Mouse (Mus musculus) stomach, embryonic 14.5 days (tissue): ENCODE measurements around the gene Anapc2. TPM values are rescaled to one million over a fixed set of nuclear protein-coding genes. Genes with fewer than 3 reads are reported as not detected.

Experiments
- ATAC-seq: fragments of 200-750 bp; cut with Nextera tagmentation; 2 replicates; pipeline ENCODE4 v1.8.0; 2017; ENCODE audit warnings: low read depth, moderate TSS enrichment; ENCODE audit not compliant: insufficient number of reproducible peaks, insufficient read depth, low FRiP score
- H3K27ac ChIP-seq: fragments of 300-500 bp; sonication (generic); 2 replicates; pipeline ENCODE4 v1.5.1; 2014; ENCODE audit warnings: mild to moderate bottlenecking, low read length, moderate library complexity, mixed read lengths
- H3K27me3 ChIP-seq: fragments of 300-500 bp; sonication (generic); 2 replicates; pipeline ENCODE4 v1.6.1; 2014; ENCODE audit warnings: low read length, control low read depth, mixed read lengths; ENCODE audit not compliant: control insufficient read depth, insufficient read depth
- H3K36me3 ChIP-seq: fragments of 300-500 bp; sonication (generic); 2 replicates; pipeline ENCODE4 v1.6.1; 2014; ENCODE audit warnings: mild to moderate bottlenecking, control low read depth, low read length, moderate library complexity, mixed read lengths; ENCODE audit not compliant: control insufficient read depth, insufficient read depth
- H3K4me1 ChIP-seq: fragments of 300-500 bp; sonication (generic); 2 replicates; pipeline ENCODE4 v1.6.1; 2014; ENCODE audit warnings: low read length, control low read depth, mixed read lengths; ENCODE audit not compliant: control insufficient read depth, insufficient read depth
- H3K4me2 ChIP-seq: fragments of 300-500 bp; sonication (generic); replicated peaks from 2 replicates; pipeline ENCODE4 v1.6.1; 2014; ENCODE audit warnings: low read depth, low read length, control low read depth
- H3K4me3 ChIP-seq: fragments of 300-500 bp; sonication (generic); 2 replicates; pipeline ENCODE4 v1.5.1; 2014; ENCODE audit warnings: low read depth, low read length, control low read depth
- H3K9ac ChIP-seq: fragments of 300-500 bp; sonication (generic); replicated peaks from 2 replicates; pipeline ENCODE4 v1.6.1; 2014; ENCODE audit warnings: low read depth, mild to moderate bottlenecking, control low read depth, low read length, moderate library complexity, mixed read lengths
- H3K9me3 ChIP-seq: fragments of 300-500 bp; sonication (generic); 2 replicates; pipeline ENCODE4 v1.6.1; 2016; ENCODE audit warnings: low read depth, low read length, control low read depth; ENCODE audit not compliant: control insufficient read depth
- WGBS: fragments of 180-500 bp; shearing (Covaris S2); extraction: QIAGEN DNeasy Blood & Tissue Kit; methylation state at CpG from one replicate; pipeline ENCODE4 v1.1.7; 2014; 5-methylcytosine and 5-hydroxymethylcytosine counted together
- polyA plus RNA-seq: library from polyadenylated mRNA; unstranded; fragments of >200 nt; fragmentation: Nextera tagmentation; extraction: Ambion mirVana; gene quantifications from 2 replicates; pipeline ENCODE4 v1.2.1, GENCODE M21; 2014

Anapc2 gene
- polyA plus RNA-seq, 1 experiment from 2014 or later = 116 TPM

DNA sequence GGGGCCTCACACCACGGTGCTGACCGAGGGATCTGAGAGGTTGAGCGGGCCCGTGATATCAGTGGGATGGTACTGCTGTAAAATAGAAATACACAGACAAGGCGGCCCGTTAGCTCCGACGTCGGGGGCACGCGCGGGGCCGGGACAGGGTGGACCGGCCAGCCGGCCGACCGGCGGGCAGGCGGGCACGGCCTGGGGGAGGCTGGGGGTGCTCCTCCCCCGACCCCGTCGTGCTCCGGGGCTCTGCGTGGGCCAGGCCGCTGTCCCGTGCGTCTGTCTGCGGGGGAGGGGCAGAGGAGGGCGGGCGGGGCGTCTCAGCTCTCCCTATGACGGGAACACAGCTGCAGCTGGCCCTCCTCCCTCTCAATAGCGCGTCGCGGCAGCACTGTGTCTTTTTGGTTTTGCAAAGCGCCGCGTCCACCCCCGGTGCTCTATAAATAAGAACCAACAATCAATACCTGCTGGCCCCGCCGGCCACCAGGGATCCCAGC, 19.8 kb downstream of the Anapc2 start:
- 4% methylated on average over 31 of the region's 43 CpGs for WGBS
- H3K4me1 ChIP-seq = peaks cover 7% of the 10 kb centered on the region
- no peaks in the 10 kb centered on the region for H3K9me3 ChIP-seq
- H3K27me3 ChIP-seq = peaks cover 44% of the 10 kb centered on the region
- peak overlapping the region; percentile 46 for H3K4me2 ChIP-seq
- H3K9ac ChIP-seq = 0 out of 2 replicates have a peak overlapping the region, but pooled peaks have one; percentile 10
- peak overlapping the region; percentile 28 for H3K4me3 ChIP-seq
- no peaks in the 10 kb centered on the region for H3K36me3 ChIP-seq
- no peak overlapping the region for H3K27ac ChIP-seq
- ATAC-seq = 0 out of 2 replicates have a peak, but pooled peaks have one; percentile 14

DNA sequence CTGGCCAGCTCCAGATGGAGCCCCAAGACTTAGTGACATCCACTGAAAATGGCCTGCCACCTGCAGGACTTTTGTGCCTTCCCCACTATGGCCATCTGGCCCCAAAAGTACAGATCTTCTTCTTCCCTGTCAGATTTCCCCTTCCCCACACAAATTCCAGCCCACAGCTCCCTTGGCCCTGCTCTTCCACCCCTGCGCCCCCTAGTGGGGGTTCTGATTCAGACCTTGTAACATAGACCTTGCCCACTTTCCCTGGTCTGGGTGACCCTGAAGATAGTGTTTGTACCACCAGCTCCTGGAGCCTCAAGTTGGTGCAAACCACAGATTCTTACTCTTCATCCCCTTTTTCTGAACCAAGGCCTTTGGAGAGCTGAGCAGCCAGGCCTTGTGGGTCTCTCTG, 20.6 kb downstream of the Anapc2 start:
- no peak overlapping the region for H3K27ac ChIP-seq
- H3K9me3 ChIP-seq = no peaks in the 10 kb centered on the region
- 0% methylated on average over 1 of the region's 1 CpGs for WGBS
- peaks cover 44% of the 10 kb centered on the region for H3K27me3 ChIP-seq
- no peaks in the 10 kb centered on the region for H3K36me3 ChIP-seq
- no peak overlapping the region for H3K9ac ChIP-seq
- no peak overlapping the region for H3K4me2 ChIP-seq
- peaks cover 7% of the 10 kb centered on the region for H3K4me1 ChIP-seq
- no peak for ATAC-seq
- no peak overlapping the region for H3K4me3 ChIP-seq

DNA sequence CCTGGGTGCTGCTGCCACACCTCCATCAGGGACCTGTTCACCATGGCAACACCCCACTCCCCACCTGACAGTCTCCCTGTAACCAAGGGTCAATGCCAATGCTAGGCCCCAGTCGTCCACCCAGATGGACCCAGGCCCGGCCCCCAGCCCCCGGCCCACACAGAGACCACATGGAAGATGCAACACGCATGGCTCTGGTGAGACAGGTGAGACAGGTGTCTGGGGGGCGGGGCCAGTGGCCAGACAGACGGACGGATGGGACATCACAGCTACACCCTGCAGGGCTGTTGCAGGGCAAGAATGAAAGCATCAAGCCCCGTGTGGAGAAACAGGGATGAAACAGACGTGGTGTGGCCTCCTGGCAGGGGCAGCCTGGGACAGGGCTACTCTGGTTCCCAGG, 21.4 kb downstream of the Anapc2 start:
- Histone ChIP-seq H3K27me3 (peaks cover 42% of the 10 kb centered on the region), H3K36me3 (no peaks in the 10 kb centered on the region), H3K4me3 (no peak overlapping the region), H3K27ac (no peak overlapping the region), H3K9ac (no peak overlapping the region), H3K9me3 (no peaks in the 10 kb centered on the region), H3K4me1 (peaks cover 7% of the 10 kb centered on the region), H3K4me2 (no peak overlapping the region)
- ATAC-seq = no peak
- WGBS = 75% methylated on average over 9 of the region's 9 CpGs

DNA sequence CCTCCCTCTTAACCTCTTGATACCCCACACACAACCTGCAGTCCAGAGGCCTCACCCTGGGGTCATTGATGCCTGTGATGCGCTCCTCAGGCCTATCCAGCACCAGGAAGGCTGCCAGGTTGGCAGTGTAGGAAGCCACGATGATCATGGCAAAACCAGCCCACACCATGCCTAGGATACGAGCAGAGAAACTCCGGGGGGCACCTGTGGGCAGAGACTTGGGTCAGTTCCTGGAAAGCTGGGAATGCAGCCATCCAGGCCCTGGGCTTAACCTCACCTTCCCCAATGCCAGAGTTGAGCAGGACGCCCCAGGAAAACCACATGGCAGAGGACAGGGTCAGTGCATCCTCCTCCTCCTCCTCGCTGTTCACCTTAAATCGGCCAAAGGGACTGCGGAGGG, 24.8 kb downstream of the Anapc2 start:
- 77% methylated on average over 8 of the region's 8 CpGs for WGBS
- peaks cover 8% of the 10 kb centered on the region; the same call in 1 of the 2 replicates for H3K27me3 ChIP-seq
- no peak overlapping the region for H3K27ac ChIP-seq
- H3K4me1 ChIP-seq = peaks cover 5% of the 10 kb centered on the region
- H3K9ac ChIP-seq = no peak overlapping the region
- H3K9me3 ChIP-seq = no peaks in the 10 kb centered on the region
- H3K4me2 ChIP-seq = no peak overlapping the region
- no peak overlapping the region for H3K4me3 ChIP-seq
- H3K36me3 ChIP-seq = no peaks in the 10 kb centered on the region
- no peak for ATAC-seq

DNA sequence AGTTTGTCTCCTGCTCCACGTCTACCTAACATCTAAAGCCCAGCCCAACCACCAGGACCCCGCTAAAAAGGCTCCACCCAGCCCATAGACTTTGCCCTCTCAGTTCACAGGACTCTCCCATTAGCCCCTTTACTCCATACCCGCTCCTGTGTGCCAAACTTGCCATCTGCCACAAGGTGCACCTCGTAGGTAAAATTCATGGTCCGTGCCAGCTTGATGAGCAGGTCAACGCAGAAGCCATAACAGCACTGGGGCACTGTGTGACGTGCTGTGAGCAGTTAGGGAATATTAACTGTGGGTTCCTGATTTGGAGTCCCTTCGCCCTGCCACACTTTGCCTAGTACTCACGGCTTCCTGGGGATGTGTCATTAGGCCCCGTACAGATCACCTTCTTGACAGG, 25.8 kb downstream of the Anapc2 start:
- no peak overlapping the region for H3K9ac ChIP-seq
- no peak overlapping the region for H3K27ac ChIP-seq
- no peaks in the 10 kb centered on the region for H3K27me3 ChIP-seq
- 75% methylated on average over 10 of the region's 10 CpGs for WGBS
- ATAC-seq = no peak
- no peak overlapping the region for H3K4me3 ChIP-seq
- H3K4me1 ChIP-seq = no peaks in the 10 kb centered on the region
- H3K9me3 ChIP-seq = no peaks in the 10 kb centered on the region
- H3K4me2 ChIP-seq = no peak overlapping the region
- no peaks in the 10 kb centered on the region for H3K36me3 ChIP-seq

DNA sequence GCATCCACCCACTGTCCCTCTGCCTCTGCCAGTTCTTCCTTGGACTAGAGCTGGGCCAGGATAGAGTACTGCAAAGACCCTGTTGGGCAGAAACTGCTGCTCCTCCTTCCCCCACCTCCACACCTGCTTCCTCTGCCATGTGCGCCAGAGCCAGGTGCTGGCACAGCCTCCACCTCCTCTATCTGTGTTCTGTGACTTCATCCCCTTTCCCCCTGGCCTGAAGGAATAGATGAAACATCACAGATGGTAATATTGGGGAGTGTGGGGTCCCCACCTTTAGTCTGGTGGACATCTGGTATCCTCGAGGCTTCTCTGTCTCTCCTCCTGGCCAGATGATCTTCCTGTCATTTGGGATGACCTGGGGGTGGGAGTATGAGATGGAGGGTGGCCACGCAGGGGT, 31.2 kb downstream of the Anapc2 start:
- WGBS = 74% methylated on average over 3 of the region's 3 CpGs

DNA sequence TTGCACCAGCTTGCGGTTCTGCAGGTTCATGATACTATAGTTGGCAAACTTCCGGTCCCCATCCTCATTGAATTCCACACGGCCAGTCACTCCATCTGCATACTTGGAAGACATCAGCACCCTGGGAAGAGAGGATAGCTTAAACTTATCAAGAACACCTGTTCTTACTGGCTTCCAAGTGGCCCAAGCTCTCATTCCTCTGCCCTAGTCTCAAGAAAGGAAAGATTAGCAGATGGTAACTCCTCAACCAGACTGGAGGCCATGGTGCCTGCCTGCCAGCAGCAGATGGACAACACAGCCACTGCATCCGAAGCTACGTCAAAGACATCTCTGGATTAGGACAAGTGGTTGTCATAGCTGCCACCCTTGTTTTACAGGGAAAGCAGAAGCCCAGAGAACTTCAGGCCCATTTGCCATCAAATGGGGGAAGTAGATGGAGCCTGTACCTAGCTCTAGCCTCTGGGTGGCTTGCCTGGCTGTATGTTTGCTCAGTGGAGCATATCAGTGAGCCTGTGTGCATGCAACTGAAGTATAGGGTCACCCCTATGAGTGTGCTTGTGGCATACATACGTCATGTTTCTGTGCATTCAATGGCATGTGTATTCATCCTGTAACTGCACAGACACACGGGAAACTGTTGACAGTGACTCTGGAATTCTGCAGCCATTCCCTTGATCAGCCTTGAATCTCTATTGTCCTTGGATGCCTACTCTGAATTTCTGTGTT, 31.8 kb downstream of the Anapc2 start:
- Histone ChIP-seq H3K4me3 (no peak overlapping the region), H3K4me1 (0 out of 2 replicates have a peak, but pooled peaks cover 4% of the 10 kb centered on the region), H3K36me3 (no peaks in the 10 kb centered on the region), H3K9me3 (no peaks in the 10 kb centered on the region), H3K27ac (no peak overlapping the region), H3K4me2 (peak overlapping the region; percentile 63; the same call in 1 of the 2 replicates), H3K9ac (no peak overlapping the region), H3K27me3 (peaks cover 23% of the 10 kb centered on the region)
- ATAC-seq = no peak
- 70% methylated on average over 7 of the region's 7 CpGs for WGBS

More for the DNA sequence above, 31.2 kb downstream of the Anapc2 start:
- Histone ChIP-seq H3K27me3 (peaks cover 19% of the 10 kb centered on the region), H3K9ac (no peak overlapping the region), H3K27ac (no peak overlapping the region), H3K4me2 (no peak overlapping the region), H3K4me1 (0 out of 2 replicates have a peak, but pooled peaks cover 4% of the 10 kb centered on the region), H3K36me3 (no peaks in the 10 kb centered on the region), H3K4me3 (no peak overlapping the region), H3K9me3 (no peaks in the 10 kb centered on the region)
- no peak for ATAC-seq

DNA sequence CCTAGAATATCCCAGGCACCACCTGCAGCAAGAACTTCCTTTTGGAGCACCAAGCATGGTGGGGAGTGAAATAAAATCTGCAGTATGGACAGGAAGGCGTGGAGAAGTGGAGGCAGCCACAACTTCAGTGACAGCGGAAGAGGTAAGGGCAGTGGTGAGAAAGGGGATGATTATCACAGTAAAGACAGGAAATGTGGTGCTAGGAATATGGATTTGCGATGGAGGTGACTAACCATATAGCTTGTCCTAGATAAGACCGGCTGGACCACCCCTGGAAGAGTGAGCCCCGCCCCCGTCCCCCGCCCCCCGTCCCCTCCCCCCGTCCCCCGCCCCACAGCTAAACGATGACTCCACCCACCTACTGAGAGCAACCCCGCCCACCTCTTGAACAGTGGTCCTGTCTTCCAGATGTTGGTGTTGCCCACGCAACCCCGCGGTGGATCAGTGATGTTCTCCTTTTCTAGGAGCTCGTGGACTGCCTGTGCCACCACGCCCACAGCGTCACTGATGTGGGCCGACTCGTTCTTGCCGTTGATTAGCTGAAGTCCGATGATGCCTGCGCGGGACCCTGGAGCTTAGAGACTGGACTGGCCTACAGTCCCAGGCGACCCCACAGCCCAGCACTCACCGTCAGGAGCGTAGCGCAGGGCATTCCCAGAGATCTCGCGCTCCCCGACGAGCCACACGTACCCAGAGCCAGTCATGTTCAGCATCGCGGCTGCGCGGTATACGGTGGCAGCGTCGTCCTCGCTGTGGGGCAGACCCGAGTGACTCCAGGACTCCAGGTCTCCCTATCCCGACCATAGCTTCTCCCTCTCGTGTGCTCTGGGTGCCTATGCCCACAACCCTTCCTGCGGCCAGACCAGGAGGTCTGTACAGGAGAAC, 32.6 kb downstream of the Anapc2 start:
- H3K36me3 ChIP-seq = no peaks in the 10 kb centered on the region
- H3K27ac ChIP-seq = no peak overlapping the region
- ATAC-seq = peak; percentile 53; the same call in 1 of the 2 replicates
- no peaks in the 10 kb centered on the region for H3K9me3 ChIP-seq
- H3K4me3 ChIP-seq = peak overlapping the region; percentile 32
- H3K9ac ChIP-seq = peak overlapping the region; percentile 21; the same call in 1 of the 2 replicates
- peak overlapping the region; percentile 63 for H3K4me2 ChIP-seq
- H3K27me3 ChIP-seq = peaks cover 23% of the 10 kb centered on the region
- H3K4me1 ChIP-seq = 0 out of 2 replicates have a peak, but pooled peaks cover 4% of the 10 kb centered on the region
- 4% methylated on average over 45 of the region's 45 CpGs for WGBS
